Mouse (Mus musculus) bone marrow, adult 2 months (tissue): Measurements from ENCODE around the gene Glcci1. TPM values are rescaled to one million over a fixed set of nuclear protein-coding genes. Genes with fewer than 3 reads are reported as not detected.

ENCODE experiments used
- H3K27ac ChIP-seq: fragments of 200-500 bp; 2 replicates; pipeline ENCODE4 v1.5.1; 2012; ENCODE audit warnings: low read depth, mild to moderate bottlenecking, control low read depth, inconsistent platforms, low read length; ENCODE audit not compliant: control insufficient read depth, poor library complexity, insufficient read depth
- H3K4me1 ChIP-seq: fragments of 200-500 bp; 2 replicates; pipeline ENCODE4 v1.6.1; 2011; ENCODE audit warnings: low read length; ENCODE audit not compliant: control insufficient read depth, insufficient read depth
- H3K4me3 ChIP-seq: fragments of 200-500 bp; replicated peaks from 2 replicates; pipeline ENCODE3; 2011; ENCODE audit warnings: mild to moderate bottlenecking, low read depth, low read length, control low read depth; ENCODE audit not compliant: control insufficient read depth
- CTCF ChIP-seq: fragments of 200-500 bp; IDR thresholded peaks from 2 replicates; pipeline ENCODE4 v1.5.1; 2011; ENCODE audit warnings: low read length, control low read depth; ENCODE audit not compliant: control insufficient read depth, insufficient read depth
- POLR2A ChIP-seq: fragments of 200-500 bp; IDR thresholded peaks from 2 replicates; pipeline ENCODE4 v1.6.1; 2011; ENCODE audit warnings: low read depth, mild to moderate bottlenecking, control low read depth, low read length, borderline replicate concordance; ENCODE audit not compliant: control insufficient read depth
- WGBS: fragments of 180-500 bp; shearing (Covaris S2); methylation state at CpG from one replicate; pipeline ENCODE4 v1.1.7; 2018; 5-methylcytosine and 5-hydroxymethylcytosine counted together
- polyA plus RNA-seq: library from polyadenylated mRNA; stranded (reverse); fragments of >200 nt; gene quantifications from 2 replicates; pipeline ENCODE4 v1.2.4, GENCODE M21; 2011; ENCODE audit warnings: low replicate concordance; ENCODE audit not compliant: missing spikeins, insufficient read depth, insufficient read length

The Glcci1 gene
- polyA plus RNA-seq, 1 experiment: 14.7 TPM

DNA sequence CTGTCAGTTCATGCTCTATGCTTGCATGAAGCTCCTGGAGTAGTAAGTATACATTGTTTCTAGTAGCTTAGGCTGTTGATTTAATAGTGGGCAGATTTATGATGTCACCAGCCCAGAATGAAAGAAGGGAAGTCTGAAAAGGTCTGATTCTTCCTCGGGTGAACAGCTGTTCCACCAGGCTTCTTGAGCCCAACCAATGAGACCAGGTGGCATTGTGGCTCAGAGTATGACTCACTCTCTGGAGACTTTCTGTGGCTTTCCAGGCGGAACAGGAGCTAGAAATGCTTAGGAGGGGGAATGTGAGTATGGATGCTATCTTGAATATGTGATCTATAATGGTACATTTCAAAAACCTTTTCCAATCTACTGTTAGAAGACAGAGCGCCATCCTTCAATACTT is 113.6 kb downstream of the Glcci1 start:
- no peaks in the 10 kb centered on the region; the same call in 1 of the 2 replicates for H3K4me1 ChIP-seq
- TF ChIP-seq CTCF (no peak), POLR2A (no peak)
- no peak overlapping the region for H3K27ac ChIP-seq
- 49% methylated on average over 3 of the region's 3 CpGs for WGBS
- H3K4me3 ChIP-seq: no peak overlapping the region

DNA sequence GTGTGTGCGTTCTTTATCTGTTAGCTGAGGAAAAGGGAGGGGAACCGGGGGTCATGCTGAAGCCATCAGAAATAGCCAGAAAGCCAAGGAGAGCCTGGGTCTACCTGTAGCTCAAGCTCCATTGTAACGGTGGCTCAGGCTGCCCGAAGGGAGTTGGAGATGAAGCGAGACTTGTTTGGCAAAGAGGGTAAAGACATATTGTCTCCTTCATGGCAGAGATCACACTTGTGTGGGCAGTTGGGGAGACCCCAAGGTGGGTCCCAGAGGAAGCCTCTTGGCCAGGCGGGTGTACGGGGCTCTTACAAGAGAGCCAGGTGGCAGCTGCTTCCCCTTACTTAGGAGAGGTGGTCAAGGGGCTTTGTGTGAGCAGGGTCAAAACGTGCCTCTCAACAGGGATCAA is 118.8 kb downstream of the Glcci1 start:
- WGBS: 76% methylated on average over 8 of the region's 8 CpGs
- no peak overlapping the region for H3K27ac ChIP-seq
- H3K4me3 ChIP-seq: no peak overlapping the region
- TF ChIP-seq CTCF (no peak), POLR2A (no peak)
- H3K4me1 ChIP-seq: no peaks in the 10 kb centered on the region; the same call in none of the 2 replicates

DNA sequence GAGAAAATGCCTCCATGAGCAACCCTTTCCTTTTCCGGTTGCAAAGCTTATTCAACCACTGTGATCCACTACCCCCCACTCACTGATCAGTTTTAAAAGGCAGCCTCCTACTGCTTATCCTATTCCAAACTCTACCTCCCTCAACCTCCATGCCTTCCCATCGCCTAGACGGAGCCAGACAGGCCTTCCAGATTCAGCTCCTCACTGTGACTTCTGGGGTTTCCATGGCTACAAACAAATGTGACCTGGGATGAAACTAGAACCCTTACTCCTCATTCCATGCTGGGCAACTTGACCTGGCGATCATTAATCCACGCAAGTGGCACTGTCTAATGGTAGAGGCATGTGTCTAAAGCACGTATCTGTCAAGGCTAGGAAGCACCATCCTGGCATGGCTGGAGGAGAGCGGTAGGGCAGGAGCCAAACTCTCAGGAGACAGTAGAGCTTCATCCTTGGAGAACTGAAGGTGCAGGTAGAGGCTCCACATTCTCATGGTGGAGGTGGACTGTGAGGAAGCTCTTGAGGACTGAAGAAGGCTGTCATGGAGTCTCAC is 119.4 kb downstream of the Glcci1 start:
- TF ChIP-seq CTCF: no peak
- no peak for TF ChIP-seq POLR2A
- H3K4me3 ChIP-seq: no peak overlapping the region
- H3K4me1 ChIP-seq: no peaks in the 10 kb centered on the region; the same call in none of the 2 replicates
- no peak overlapping the region for H3K27ac ChIP-seq
- 84% methylated on average over 7 of the region's 7 CpGs for WGBS

DNA sequence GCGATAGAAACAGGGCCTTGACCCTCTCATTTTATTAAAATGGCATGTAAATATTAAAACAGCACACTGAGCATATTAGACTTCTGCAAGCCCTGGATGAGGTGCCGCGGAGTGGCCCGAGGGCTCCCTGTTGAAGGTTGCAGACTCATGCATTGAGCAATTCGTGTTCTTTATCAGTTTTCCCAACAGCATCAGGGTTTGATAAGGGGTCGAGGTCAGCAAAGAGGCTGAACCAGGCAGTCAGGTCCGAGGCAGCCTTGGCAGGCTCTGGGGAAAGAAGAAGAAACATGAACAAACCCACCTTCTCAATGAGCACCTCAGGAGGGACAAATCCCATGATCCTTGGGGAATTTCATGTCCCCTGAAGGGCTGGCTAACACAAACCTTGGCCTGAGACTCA is 121.1 kb downstream of the Glcci1 start:
- Histone ChIP-seq H3K27ac (no peak overlapping the region), H3K4me3 (no peak overlapping the region), H3K4me1 (no peaks in the 10 kb centered on the region; the same call in none of the 2 replicates)
- 63% methylated on average over 7 of the region's 7 CpGs for WGBS
- TF ChIP-seq CTCF (no peak), POLR2A (no peak)

DNA sequence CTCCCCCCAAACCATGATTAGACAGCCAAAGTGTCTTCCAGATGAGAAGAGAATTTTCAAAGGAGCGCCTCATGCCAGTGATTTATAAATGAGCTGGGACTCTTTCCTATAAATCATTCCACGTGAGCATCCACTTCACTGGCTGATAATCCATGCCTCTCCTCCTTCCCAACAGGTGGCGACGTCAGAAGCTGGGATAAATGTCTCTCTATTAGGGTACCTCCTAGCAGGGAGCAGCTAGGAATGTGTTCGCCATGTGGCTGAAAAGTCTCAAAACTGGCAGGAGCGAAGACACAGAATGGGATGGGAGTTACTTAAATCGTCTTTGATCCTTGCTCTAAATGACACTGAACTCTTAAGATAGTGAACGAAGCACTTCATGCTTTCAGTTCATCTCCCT is 122.0 kb downstream of the Glcci1 start:
- Histone ChIP-seq H3K4me1 (no peaks in the 10 kb centered on the region; the same call in none of the 2 replicates), H3K4me3 (no peak overlapping the region), H3K27ac (no peak overlapping the region)
- 91% methylated on average over 8 of the region's 8 CpGs for WGBS
- TF ChIP-seq CTCF (no peak), POLR2A (no peak)

DNA sequence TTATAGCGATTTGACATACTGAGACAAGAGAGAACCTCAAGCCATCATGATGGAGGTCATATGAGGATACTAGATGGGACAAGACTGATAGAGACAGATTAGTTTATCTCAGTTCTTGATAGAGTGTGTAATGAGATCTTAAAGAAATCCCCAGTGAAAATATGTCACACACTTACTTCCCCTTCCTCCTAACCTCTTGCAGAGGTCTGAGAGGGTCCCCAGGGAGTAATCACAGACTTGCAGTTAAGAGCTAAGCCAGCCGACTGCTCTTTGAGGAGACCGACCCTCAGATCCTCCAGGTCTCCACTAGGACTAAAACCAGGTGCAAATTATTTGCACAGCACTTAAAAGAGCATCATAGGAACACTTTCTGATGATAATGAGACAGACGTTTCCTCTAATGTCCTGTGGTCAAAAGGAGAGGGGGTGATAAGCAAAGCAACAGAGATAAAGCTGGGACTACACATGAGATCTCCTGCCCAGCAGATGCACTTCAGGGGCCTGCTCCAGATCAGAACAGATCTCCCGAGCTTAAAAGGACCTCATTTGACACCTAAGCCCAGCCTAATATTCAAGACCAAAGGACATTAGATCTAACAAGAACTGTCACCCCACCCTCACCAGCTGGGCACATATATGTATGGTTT is 122.7 kb downstream of the Glcci1 start:
- WGBS: 46% methylated on average over 5 of the region's 5 CpGs
- Histone ChIP-seq H3K4me1 (no peaks in the 10 kb centered on the region; the same call in none of the 2 replicates), H3K27ac (no peak overlapping the region), H3K4me3 (no peak overlapping the region)
- TF ChIP-seq CTCF (no peak), POLR2A (no peak)

DNA sequence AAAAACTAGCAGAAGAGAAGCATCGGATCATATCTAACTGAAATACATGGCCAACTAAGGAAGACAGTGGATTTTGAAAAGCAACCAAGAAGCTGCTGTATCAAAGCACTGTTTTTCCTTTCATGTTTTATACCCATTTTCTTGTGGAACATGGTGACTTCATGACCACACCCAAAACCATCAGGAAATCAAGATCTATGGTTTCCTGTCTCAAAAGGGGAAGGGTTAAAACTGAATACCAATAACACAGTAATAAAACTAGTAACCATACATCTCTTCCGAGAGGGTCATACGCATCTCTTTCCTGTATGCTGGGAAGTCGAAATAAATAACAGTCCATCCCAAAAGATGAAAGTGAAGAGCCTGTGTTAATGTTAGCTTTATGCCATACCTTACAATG is 123.3 kb downstream of the Glcci1 start:
- no peak overlapping the region for H3K4me3 ChIP-seq
- TF ChIP-seq CTCF: no peak
- TF ChIP-seq POLR2A: no peak
- H3K4me1 ChIP-seq: no peaks in the 10 kb centered on the region; the same call in none of the 2 replicates
- no peak overlapping the region for H3K27ac ChIP-seq
- WGBS: 78% methylated on average over 4 of the region's 4 CpGs

DNA sequence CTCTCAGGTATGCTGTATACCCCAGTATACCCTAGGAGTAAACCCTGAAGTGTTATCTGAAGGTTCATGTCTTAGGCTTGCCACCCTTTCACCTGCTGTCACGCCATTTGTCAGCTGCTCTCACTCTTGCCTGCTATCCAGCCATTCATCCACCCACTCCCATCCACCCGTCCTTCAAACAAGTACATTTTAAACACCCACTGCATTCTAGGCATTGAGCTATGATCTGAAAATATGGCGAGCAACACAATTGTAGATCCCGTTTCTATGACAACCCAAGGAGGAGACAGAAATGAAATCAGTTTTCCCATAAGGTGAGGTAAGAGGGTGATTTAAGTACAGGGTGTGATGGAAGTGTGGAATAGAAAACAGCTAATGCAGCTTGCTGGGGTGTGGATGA is 128.7 kb downstream of the Glcci1 start:
- Histone ChIP-seq H3K27ac (no peak overlapping the region), H3K4me1 (peaks cover 2% of the 10 kb centered on the region), H3K4me3 (no peak overlapping the region)
- 77% methylated on average over 4 of the region's 4 CpGs for WGBS
- TF ChIP-seq POLR2A (no peak), CTCF (no peak)
